19 mouse cellular contexts compared by ENCODE assay signal in genomic region chr3:144078198-144078935, GRCm38 (mm10).
"Had no signal": no experiment of that assay in that cellular context is flagged by ENCODE, and none has a peak within 500 bp of the region (broad histone marks: within the 10 kb centered on the region; RNA-seq: fewer than 3 reads in every experiment).

No protein-coding gene starts in this region.

- ATAC-seq: lung, postnatal 0 days; midbrain, embryonic 13.5 days; midbrain, embryonic 15.5 days had no signal

- H3K4me2 ChIP-seq: lung, embryonic 15.5 days; midbrain, embryonic 11.5 days; midbrain, embryonic 13.5 days; midbrain, embryonic 15.5 days; neural tube, embryonic 12.5 days had no signal

- H3K4me1 ChIP-seq: lung, embryonic 15.5 days; megakaryocyte, embryonic 14.5 days; midbrain, embryonic 13.5 days; midbrain, embryonic 15.5 days; neural tube, embryonic 12.5 days had no signal

- H3K27ac ChIP-seq: lung, embryonic 15.5 days; macrophage; midbrain, embryonic 13.5 days; midbrain, embryonic 15.5 days; neural tube, embryonic 12.5 days had no signal

- H3K36me3 ChIP-seq: lung, embryonic 15.5 days; midbrain, embryonic 13.5 days; midbrain, embryonic 15.5 days; neural tube, embryonic 12.5 days had no signal

- DNase-seq: lung, adult 2 months; lung, postnatal 14 days; lung, postnatal 36 days; retina, postnatal 1 day; right cerebral cortex, adult 18-20 months; right cerebral cortex, postnatal 25 days; right cerebral cortex, postnatal 4 days; spleen, adult 18-20 months; thymus, adult 18-20 months; thymus, postnatal 14 days; thymus, postnatal 36 days had no signal

- H3K27me3 ChIP-seq: lung, embryonic 15.5 days; megakaryocyte, embryonic 14.5 days; midbrain, embryonic 13.5 days; midbrain, embryonic 15.5 days; neural tube, embryonic 12.5 days had no signal

- H3K9me3 ChIP-seq: lung, embryonic 15.5 days; midbrain, embryonic 13.5 days; midbrain, embryonic 15.5 days; neural tube, embryonic 12.5 days had no signal

- H3K4me3 ChIP-seq: lung, embryonic 15.5 days; megakaryocyte, embryonic 14.5 days; midbrain, embryonic 13.5 days; midbrain, embryonic 15.5 days; neural tube, embryonic 12.5 days had no signal

- H3K9ac ChIP-seq: lung, embryonic 15.5 days; midbrain, embryonic 13.5 days; midbrain, embryonic 15.5 days; neural tube, embryonic 12.5 days had no signal
